Mouse (Mus musculus): Measurements from ENCODE around the gene 2010003K11Rik. TPM values are rescaled to one million over a fixed set of nuclear protein-coding genes. Genes with fewer than 3 reads are reported as not detected.

2010003K11Rik gene
- total RNA-seq, 2 experiments from 2014 or later, result not detected

GRCm38 (mm10) chr19:4502701-4503100 is 4.3 kb upstream of the 2010003K11Rik start:
- DNase-seq (ENCODE audit: low spot score in 2 of 2), result no peak
- intact Hi-C loops (cut with DNase I), result no loop called here

- intact Hi-C loops (cut with DNase I), result loop anchor here (5.0 kb wide), 2 partner anchors 130 to 245 kb away; partner anchors contain the start of gene Rce1
- DNase-seq (ENCODE audit: low spot score in 2 of 2), result peak; percentile 55 to 62
Observed at GRCm38 (mm10) chr19:4497263-4497973, 965 bp downstream of the 2010003K11Rik start.

- intact Hi-C loops (cut with DNase I), result loop anchor here (5.0 kb wide), 2 partner anchors 131 to 246 kb away; partner anchors contain the start of gene Rce1
- DNase-seq (ENCODE audit: low spot score in 2 of 2), result no peak
Observed at GRCm38 (mm10) chr19:4496535-4497262, 1.7 kb downstream of the 2010003K11Rik start.

- intact Hi-C loops (cut with DNase I), result loop anchor here (5.0 kb wide), 2 partner anchors 131 to 246 kb away; partner anchors contain the start of gene Rce1
- no peak for DNase-seq (ENCODE audit: low spot score in 2 of 2)
Observed at GRCm38 (mm10) chr19:4495814-4496213, 2.6 kb downstream of the 2010003K11Rik start.

GRCm38 (mm10) chr19:4494707-4495106 is 3.7 kb downstream of the 2010003K11Rik start:
- intact Hi-C loops (cut with DNase I), result loop anchor here (5.0 kb wide), 2 partner anchors 133 to 248 kb away; partner anchors contain the start of gene Rce1
- no peak for DNase-seq (ENCODE audit: low spot score in 2 of 2)

- DNase-seq (ENCODE audit: low spot score in 2 of 2), result peak; percentile 25 to 27
- intact Hi-C loops (cut with DNase I), result no loop called here
Observed at GRCm38 (mm10) chr19:4492526-4493296, 5.7 kb downstream of the 2010003K11Rik start.

- DNase-seq (ENCODE audit: low spot score in 2 of 2), result no peak
- intact Hi-C loops (cut with DNase I), result no loop called here
Observed at GRCm38 (mm10) chr19:4491080-4491695, 7.2 kb downstream of the 2010003K11Rik start.

GRCm38 (mm10) chr19:4487877-4488276 is 10.5 kb downstream of the 2010003K11Rik start:
- intact Hi-C loops (cut with DNase I), result no loop called here
- DNase-seq (ENCODE audit: low spot score in 2 of 2), result no peak

GRCm38 (mm10) chr19:4485006-4485405 is 13.4 kb downstream of the 2010003K11Rik start:
- intact Hi-C loops (cut with DNase I), result no loop called here
- no peak for DNase-seq (ENCODE audit: low spot score in 2 of 2)

- no peak for DNase-seq (ENCODE audit: low spot score in 2 of 2)
- intact Hi-C loops (cut with DNase I), result no loop called here
Observed at GRCm38 (mm10) chr19:4482111-4482859, 16.1 kb downstream of the 2010003K11Rik start.

GRCm38 (mm10) chr19:4481326-4481725 is 17.1 kb downstream of the 2010003K11Rik start:
- DNase-seq (ENCODE audit: low spot score in 2 of 2), result peak; percentile 63 to 67
- intact Hi-C loops (cut with DNase I), result no loop called here

- intact Hi-C loops (cut with DNase I), result no loop called here
- DNase-seq (ENCODE audit: low spot score in 2 of 2), result no peak
Observed at GRCm38 (mm10) chr19:4480041-4480440, 18.3 kb downstream of the 2010003K11Rik start.

- DNase-seq (ENCODE audit: low spot score in 2 of 2), result no peak
- intact Hi-C loops (cut with DNase I), result no loop called here
Observed at GRCm38 (mm10) chr19:4478190-4478516, 20.2 kb downstream of the 2010003K11Rik start.

GRCm38 (mm10) chr19:4477345-4478189 is 20.8 kb downstream of the 2010003K11Rik start, which contains the start of gene Syt12:
Syt12 (minus strand) TSS chr19:4477447.
- intact Hi-C loops (cut with DNase I), result loop anchor here (2.0 kb wide), 1 partner anchor 81 kb away; no protein-coding TSS in a partner anchor
- peak; percentile 50 to 53 for DNase-seq (ENCODE audit: low spot score in 2 of 2)

GRCm38 (mm10) chr19:4476601-4477257 is 21.7 kb downstream of the 2010003K11Rik start:
- peak; percentile 69 to 82 for DNase-seq (ENCODE audit: low spot score in 2 of 2)
- intact Hi-C loops (cut with DNase I), result loop anchor here (2.0 kb wide), 1 partner anchor 80 kb away; no protein-coding TSS in a partner anchor

GRCm38 (mm10) chr19:4475224-4475925 is 23.0 kb downstream of the 2010003K11Rik start:
- peak; percentile 27 to 47 for DNase-seq (ENCODE audit: low spot score in 2 of 2)

GRCm38 (mm10) chr19:4474739-4475138 is 23.6 kb downstream of the 2010003K11Rik start:
- intact Hi-C loops (cut with DNase I), result no loop called here
- DNase-seq (ENCODE audit: low spot score in 2 of 2), result no peak

More at GRCm38 (mm10) chr19:4475224-4475925, 23.0 kb downstream of the 2010003K11Rik start:
- intact Hi-C loops (cut with DNase I), result no loop called here
